Mouse (Mus musculus) G1E (cell line): ENCODE data around the gene Naaladl1.

Experiments used
- CTCF ChIP-seq: IDR thresholded peaks from 2 replicates; pipeline ENCODE4 v1.5.1; 2012; ENCODE audit warnings: low read depth, low read length, inconsistent platforms, mixed read lengths
- GATA1 ChIP-seq: IDR thresholded peaks from 2 replicates; pipeline ENCODE4 v1.6.1; 2012; ENCODE audit warnings: borderline replicate concordance, low read length, inconsistent platforms, mixed read lengths
- GATA2 ChIP-seq: IDR thresholded peaks from 2 replicates; pipeline ENCODE4 v1.6.1; 2012; ENCODE audit warnings: low read depth, low read length, inconsistent platforms, borderline replicate concordance
- POLR2AphosphoS5 ChIP-seq: IDR thresholded peaks from 2 replicates; pipeline ENCODE4 v1.6.1; 2012; ENCODE audit warnings: low read depth, low read length, inconsistent platforms; ENCODE audit not compliant: insufficient replicate concordance
- TAL1 ChIP-seq: conservative IDR thresholded peaks from 2 replicates; pipeline ENCODE4 v1.6.1; 2012; ENCODE audit warnings: low read depth, low read length, inconsistent platforms, mixed read lengths

- TF ChIP-seq CTCF: no peak
- TF ChIP-seq POLR2AphosphoS5: no peak
- TF ChIP-seq TAL1: no peak
- no peak for TF ChIP-seq GATA2
- no peak for TF ChIP-seq GATA1
These were observed 43.8 kb upstream of the Naaladl1 start for GRCm38 (mm10) chr19:6061641-6062302.
